Mouse (Mus musculus): ENCODE results near the gene Myh7b. TPM values are rescaled to one million over a fixed set of nuclear protein-coding genes. Genes with fewer than 3 reads are reported as not detected.

The Myh7b gene
- total RNA-seq (2014; rRNA removed), result 0.18 and 3.1 TPM in 2 replicates
- polyA plus RNA-seq (2015; fragmentation: Nextera tagmentation; extraction: Ambion mirVana), result 3.4 and 3.9 TPM in 2 replicates

GRCm38 (mm10) chr2:155610978-155611377, at the start of gene Myh7b:
Gene Myh7b, plus strand, starts transcription at chr2:155611212.
- no peaks in the 10 kb centered on the region for H3K27me3 ChIP-seq (ENCODE audit: insufficient read depth, low read length)
- no peaks in the 10 kb centered on the region for H3K9me3 ChIP-seq (ENCODE audit: low read length)
- DNase-seq (ENCODE audit: low spot score), result no peak
- peaks cover 8% of the 10 kb centered on the region for H3K4me1 ChIP-seq (ENCODE audit: insufficient read depth, low read length)
- no peak for TF ChIP-seq CTCF (IDR thresholded peaks at IDR 0.05; ENCODE audit: low read depth)
- no peaks in the 10 kb centered on the region for H3K36me3 ChIP-seq (ENCODE audit: insufficient read depth, low read length)
- H3K9ac ChIP-seq (replicated peaks; ENCODE audit: low read length), result no peak within 1 kb of the TSS
- no peak within 1 kb of the TSS for H3K4me3 ChIP-seq (ENCODE audit: low read length)
- no peak for ATAC-seq
- 44% methylated on average over 4 of the region's 4 CpGs for WGBS
- no peak within 1 kb of the TSS for H3K4me2 ChIP-seq (ENCODE audit: low read depth, low read length)
- H3K27ac ChIP-seq, result no peak within 1 kb of the TSS

- Histone ChIP-seq H3K4me1 (ENCODE audit: insufficient read depth, low read length) (no peaks in the 10 kb centered on the region), H3K27me3 (ENCODE audit: insufficient read depth, low read length) (no peaks in the 10 kb centered on the region), H3K4me3 (ENCODE audit: low read length) (no peak overlapping the region), H3K36me3 (ENCODE audit: insufficient read depth, low read length) (peaks cover 12% of the 10 kb centered on the region; the same call in 1 of the 2 replicates), H3K9me3 (ENCODE audit: low read length) (no peaks in the 10 kb centered on the region), H3K4me2 (ENCODE audit: low read depth, low read length) (no peak overlapping the region), H3K9ac (replicated peaks; ENCODE audit: low read length) (no peak overlapping the region), H3K27ac (no peak overlapping the region)
- no peak for TF ChIP-seq CTCF (IDR thresholded peaks at IDR 0.05; ENCODE audit: low read depth)
- WGBS, result 41% methylated on average over 1 of the region's 1 CpGs
- ATAC-seq, result no peak
- DNase-seq (ENCODE audit: low spot score), result no peak
Observed at GRCm38 (mm10) chr2:155562209-155562608, 48.8 kb upstream of the Myh7b start.

GRCm38 (mm10) chr2:155562934-155563333, 48.1 kb upstream of the Myh7b start:
- H3K4me1 ChIP-seq (ENCODE audit: insufficient read depth, low read length), result no peaks in the 10 kb centered on the region
- no peak for TF ChIP-seq CTCF (IDR thresholded peaks at IDR 0.05; ENCODE audit: low read depth)
- peaks cover 12% of the 10 kb centered on the region; the same call in 1 of the 2 replicates for H3K36me3 ChIP-seq (ENCODE audit: insufficient read depth, low read length)
- no peak overlapping the region for H3K9ac ChIP-seq (replicated peaks; ENCODE audit: low read length)
- WGBS, result 83% methylated on average over 4 of the region's 4 CpGs
- no peak overlapping the region for H3K27ac ChIP-seq
- H3K27me3 ChIP-seq (ENCODE audit: insufficient read depth, low read length), result no peaks in the 10 kb centered on the region
- no peak overlapping the region for H3K4me2 ChIP-seq (ENCODE audit: low read depth, low read length)
- ATAC-seq, result no peak
- H3K9me3 ChIP-seq (ENCODE audit: low read length), result no peaks in the 10 kb centered on the region
- no peak overlapping the region for H3K4me3 ChIP-seq (ENCODE audit: low read length)
- DNase-seq (ENCODE audit: low spot score), result no peak

GRCm38 (mm10) chr2:155567751-155568150, 43.3 kb upstream of the Myh7b start:
- no peak overlapping the region for H3K9ac ChIP-seq (replicated peaks; ENCODE audit: low read length)
- ATAC-seq (no peak), DNase-seq (ENCODE audit: low spot score) (no peak)
- WGBS, result 81% methylated on average over 5 of the region's 5 CpGs
- no peak overlapping the region for H3K4me3 ChIP-seq (ENCODE audit: low read length)
- no peaks in the 10 kb centered on the region for H3K9me3 ChIP-seq (ENCODE audit: low read length)
- H3K4me1 ChIP-seq (ENCODE audit: insufficient read depth, low read length), result no peaks in the 10 kb centered on the region
- H3K27me3 ChIP-seq (ENCODE audit: insufficient read depth, low read length), result no peaks in the 10 kb centered on the region
- no peak overlapping the region for H3K4me2 ChIP-seq (ENCODE audit: low read depth, low read length)
- no peaks in the 10 kb centered on the region for H3K36me3 ChIP-seq (ENCODE audit: insufficient read depth, low read length)
- no peak overlapping the region for H3K27ac ChIP-seq
- no peak for TF ChIP-seq CTCF (IDR thresholded peaks at IDR 0.05; ENCODE audit: low read depth)

GRCm38 (mm10) chr2:155569223-155569807, 41.7 kb upstream of the Myh7b start:
- H3K27ac ChIP-seq, result no peak overlapping the region
- H3K9ac ChIP-seq (replicated peaks; ENCODE audit: low read length), result no peak overlapping the region
- no peak overlapping the region for H3K4me3 ChIP-seq (ENCODE audit: low read length)
- no peaks in the 10 kb centered on the region for H3K27me3 ChIP-seq (ENCODE audit: insufficient read depth, low read length)
- ATAC-seq, result no peak
- WGBS, result 23% methylated on average over 3 of the region's 3 CpGs
- no peak for TF ChIP-seq CTCF (IDR thresholded peaks at IDR 0.05; ENCODE audit: low read depth)
- DNase-seq (ENCODE audit: low spot score), result no peak
- H3K9me3 ChIP-seq (ENCODE audit: low read length), result no peaks in the 10 kb centered on the region
- H3K4me2 ChIP-seq (ENCODE audit: low read depth, low read length), result no peak overlapping the region
- no peaks in the 10 kb centered on the region for H3K4me1 ChIP-seq (ENCODE audit: insufficient read depth, low read length)
- H3K36me3 ChIP-seq (ENCODE audit: insufficient read depth, low read length), result no peaks in the 10 kb centered on the region

- TF ChIP-seq CTCF (IDR thresholded peaks at IDR 0.05; ENCODE audit: low read depth), result no peak
- Histone ChIP-seq H3K4me2 (ENCODE audit: low read depth, low read length) (no peak overlapping the region), H3K4me1 (ENCODE audit: insufficient read depth, low read length) (no peaks in the 10 kb centered on the region), H3K36me3 (ENCODE audit: insufficient read depth, low read length) (no peaks in the 10 kb centered on the region), H3K9me3 (ENCODE audit: low read length) (no peaks in the 10 kb centered on the region), H3K27ac (no peak overlapping the region), H3K9ac (replicated peaks; ENCODE audit: low read length) (no peak overlapping the region), H3K27me3 (ENCODE audit: insufficient read depth, low read length) (no peaks in the 10 kb centered on the region), H3K4me3 (ENCODE audit: low read length) (no peak overlapping the region)
- WGBS, result 90% methylated on average over 9 of the region's 9 CpGs
- ATAC-seq, result no peak
- no peak for DNase-seq (ENCODE audit: low spot score)
Observed at GRCm38 (mm10) chr2:155573001-155573400, 38.0 kb upstream of the Myh7b start.

- Histone ChIP-seq H3K27ac (no peak overlapping the region), H3K9me3 (ENCODE audit: low read length) (no peaks in the 10 kb centered on the region), H3K9ac (replicated peaks; ENCODE audit: low read length) (no peak overlapping the region), H3K36me3 (ENCODE audit: insufficient read depth, low read length) (no peaks in the 10 kb centered on the region), H3K27me3 (ENCODE audit: insufficient read depth, low read length) (no peaks in the 10 kb centered on the region), H3K4me3 (ENCODE audit: low read length) (no peak overlapping the region), H3K4me1 (ENCODE audit: insufficient read depth, low read length) (no peaks in the 10 kb centered on the region), H3K4me2 (ENCODE audit: low read depth, low read length) (no peak overlapping the region)
- DNase-seq (ENCODE audit: low spot score), result no peak
- ATAC-seq, result no peak
- TF ChIP-seq CTCF (IDR thresholded peaks at IDR 0.05; ENCODE audit: low read depth), result no peak
- WGBS, result 86% methylated on average over 7 of the region's 7 CpGs
Observed at GRCm38 (mm10) chr2:155573996-155574395, 37.0 kb upstream of the Myh7b start.
